Mouse (Mus musculus) splenic B cell, adult 2 months (primary cell): ENCODE measurements around the gene Zswim4.

Experiments used
- DNase-seq: peaks from one replicate; pipeline ENCODE4 v3.0.0-alpha.2; 2011; ENCODE audit warnings: low read depth, low spot score
- H3K27me3 ChIP-seq: 2 replicates; pipeline ENCODE4 v1.6.1; 2012; ENCODE audit warnings: mild to moderate bottlenecking, low read length, moderate library complexity, mixed read lengths; ENCODE audit not compliant: control insufficient read depth, poor library complexity, insufficient read depth, severe bottlenecking
- H3K36me3 ChIP-seq: 2 replicates; pipeline ENCODE4 v1.6.1; 2012; ENCODE audit warnings: mild to moderate bottlenecking, low read length, moderate library complexity, mixed read lengths; ENCODE audit not compliant: control insufficient read depth, poor library complexity, insufficient read depth, severe bottlenecking

Zswim4 gene

GRCm38 (mm10) chr8:84184085-84185043 is 52.5 kb downstream of the Zswim4 start:
- Histone ChIP-seq H3K27me3 (no peaks in the 10 kb centered on the region), H3K36me3 (no peaks in the 10 kb centered on the region)
- DNase-seq: no peak

GRCm38 (mm10) chr8:84183261-84184084 is 53.4 kb downstream of the Zswim4 start:
- no peak for DNase-seq

GRCm38 (mm10) chr8:84182833-84183232 is 54.0 kb downstream of the Zswim4 start:
- Histone ChIP-seq H3K36me3 (no peaks in the 10 kb centered on the region), H3K27me3 (no peaks in the 10 kb centered on the region)
- DNase-seq: no peak

More at GRCm38 (mm10) chr8:84183261-84184084, 53.4 kb downstream of the Zswim4 start:
- Histone ChIP-seq H3K36me3 (no peaks in the 10 kb centered on the region), H3K27me3 (no peaks in the 10 kb centered on the region)

GRCm38 (mm10) chr8:84180530-84181190 is 56.2 kb downstream of the Zswim4 start:
- no peak for DNase-seq
- Histone ChIP-seq H3K27me3 (no peaks in the 10 kb centered on the region), H3K36me3 (no peaks in the 10 kb centered on the region)

GRCm38 (mm10) chr8:84179946-84180345 is 56.9 kb downstream of the Zswim4 start:
- DNase-seq: no peak
- Histone ChIP-seq H3K27me3 (no peaks in the 10 kb centered on the region), H3K36me3 (no peaks in the 10 kb centered on the region)

- Histone ChIP-seq H3K27me3 (no peaks in the 10 kb centered on the region), H3K36me3 (no peaks in the 10 kb centered on the region)
- no peak for DNase-seq
Measured at GRCm38 (mm10) chr8:84178592-84178991, 58.3 kb downstream of the Zswim4 start.

GRCm38 (mm10) chr8:84177405-84177804 is 59.5 kb downstream of the Zswim4 start:
- Histone ChIP-seq H3K36me3 (no peaks in the 10 kb centered on the region), H3K27me3 (no peaks in the 10 kb centered on the region)
- DNase-seq: no peak

GRCm38 (mm10) chr8:84176560-84176959 is 60.3 kb downstream of the Zswim4 start:
- Histone ChIP-seq H3K27me3 (no peaks in the 10 kb centered on the region), H3K36me3 (no peaks in the 10 kb centered on the region)
- no peak for DNase-seq

GRCm38 (mm10) chr8:84173861-84174260 is 63.0 kb downstream of the Zswim4 start:
- no peaks in the 10 kb centered on the region for H3K36me3 ChIP-seq
- peak; percentile 60 for DNase-seq
- H3K27me3 ChIP-seq: no peaks in the 10 kb centered on the region

GRCm38 (mm10) chr8:84170096-84170495 is 66.8 kb downstream of the Zswim4 start:
- Histone ChIP-seq H3K36me3 (no peaks in the 10 kb centered on the region), H3K27me3 (no peaks in the 10 kb centered on the region)
- no peak for DNase-seq

- Histone ChIP-seq H3K27me3 (no peaks in the 10 kb centered on the region), H3K36me3 (no peaks in the 10 kb centered on the region)
- DNase-seq: no peak
Measured at GRCm38 (mm10) chr8:84167696-84168095, 69.2 kb downstream of the Zswim4 start.
